Mouse (Mus musculus) CH12.LX (cell line): Measurements from ENCODE around the gene Boc. TPM values are rescaled to one million over a fixed set of nuclear protein-coding genes. Genes with fewer than 3 reads are reported as not detected.

Experiments used
- DNase-seq: peaks from one replicate; pipeline ENCODE4 v3.0.0-alpha.2; 2013; ENCODE audit errors: extremely low read depth
- H3K27ac ChIP-seq: 2 replicates; pipeline ENCODE4 v1.5.1; 2012; ENCODE audit warnings: low read depth, mild to moderate bottlenecking, control low read depth, moderate library complexity; ENCODE audit not compliant: insufficient read depth
- H3K27me3 ChIP-seq: replicated peaks from 2 replicates; pipeline ENCODE3; 2012; ENCODE audit warnings: inconsistent platforms
- H3K36me3 ChIP-seq, 2 experiments: replicated peaks in 1 of 2; 2 replicates each; pipeline versions ENCODE3 to v1.6.1; 2012; ENCODE audit warnings: inconsistent platforms in 1 of 2, low read length in 1 of 2, mild to moderate bottlenecking in 1 of 2, mixed read lengths in 1 of 2, moderate library complexity in 1 of 2; ENCODE audit not compliant: control insufficient read depth in 1 of 2, insufficient read depth in 1 of 2
- H3K4me1 ChIP-seq, 2 experiments: 2 replicates each; pipeline ENCODE4 v1.6.1; 2012; ENCODE audit warnings: inconsistent platforms in 1 of 2, moderate library complexity in 1 of 2; ENCODE audit not compliant: insufficient read depth in 2 of 2, control insufficient read depth in 1 of 2
- H3K4me2 ChIP-seq: 2 replicates; pipeline ENCODE4 v1.6.1; 2012; ENCODE audit warnings: low read depth, mild to moderate bottlenecking, control low read depth; ENCODE audit not compliant: poor library complexity, insufficient read depth, severe bottlenecking
- H3K4me3 ChIP-seq, 3 experiments: fragments of 150-350 bp in 1 of 3; sonication (generic) in 1 of 3; replicated peaks in 1 of 3; 2 replicates each; pipeline versions ENCODE3 to v1.5.1; 2011 to 2012; ENCODE audit warnings: low read depth in 2 of 3, low read length in 2 of 3, mild to moderate bottlenecking in 2 of 3, moderate library complexity in 2 of 3, control low read depth in 1 of 3, improper control_type of control experiment in 1 of 3, inconsistent platforms in 1 of 3, mixed read lengths in 1 of 3; ENCODE audit not compliant: poor library complexity in 1 of 3
- H3K79me2 ChIP-seq: replicated peaks from 2 replicates; pipeline ENCODE4 v1.6.1; 2012; ENCODE audit warnings: mild to moderate bottlenecking, moderate library complexity; ENCODE audit not compliant: control insufficient read depth, poor library complexity, insufficient read depth, severe bottlenecking; ENCODE audit errors: extremely low read depth
- H3K9ac ChIP-seq: 2 replicates; pipeline ENCODE4 v1.6.1; 2012; ENCODE audit warnings: low read depth, mild to moderate bottlenecking, control low read depth, moderate library complexity; ENCODE audit not compliant: insufficient read depth
- H3K9me3 ChIP-seq: replicated peaks from 2 replicates; pipeline ENCODE3; 2012; ENCODE audit warnings: low read length, inconsistent platforms, mixed read lengths
- E2F4 ChIP-seq: IDR thresholded peaks from 2 replicates; pipeline ENCODE4 v1.6.1; 2011; ENCODE audit warnings: low read depth, low read length, improper control_type of control experiment; ENCODE audit not compliant: insufficient replicate concordance
- ELF1 ChIP-seq: IDR thresholded peaks from 2 replicates; pipeline ENCODE4 v1.6.1; 2014; ENCODE audit warnings: low read depth, mild to moderate bottlenecking, inconsistent platforms, low read length, improper control_type of control experiment
- EP300 ChIP-seq: IDR thresholded peaks from 2 replicates; pipeline ENCODE4 v1.6.1; 2011; ENCODE audit warnings: low read length, improper control_type of control experiment
- HCFC1 ChIP-seq: IDR thresholded peaks from 2 replicates; pipeline ENCODE4 v1.6.1; 2012; ENCODE audit warnings: low read depth, mild to moderate bottlenecking, inconsistent platforms, low read length, improper control_type of control experiment
- KAT2A ChIP-seq: IDR thresholded peaks from 2 replicates; pipeline ENCODE4 v1.6.1; 2012; ENCODE audit warnings: low read length, improper control_type of control experiment, inconsistent platforms; ENCODE audit not compliant: insufficient replicate concordance
- MAFK ChIP-seq: IDR thresholded peaks from 2 replicates; pipeline ENCODE4 v1.6.1; 2011; ENCODE audit warnings: low read length, improper control_type of control experiment; ENCODE audit not compliant: insufficient replicate concordance
- MAX ChIP-seq: IDR thresholded peaks from 2 replicates; pipeline ENCODE4 v1.6.1; 2011; ENCODE audit warnings: low read length, improper control_type of control experiment
- MEF2A ChIP-seq: IDR thresholded peaks from 2 replicates; pipeline ENCODE4 v1.6.1; 2014; ENCODE audit warnings: low read depth, mild to moderate bottlenecking, inconsistent platforms, low read length, improper control_type of control experiment, borderline replicate concordance
- MYC ChIP-seq: IDR thresholded peaks from 2 replicates; pipeline ENCODE4 v1.6.1; 2011; ENCODE audit warnings: low read depth, mild to moderate bottlenecking, improper control_type of control experiment, low read length
- NRF1 ChIP-seq: IDR thresholded peaks from 2 replicates; pipeline ENCODE4 v1.6.1; 2014; ENCODE audit warnings: low read depth, mild to moderate bottlenecking, inconsistent platforms, low read length, improper control_type of control experiment, moderate library complexity
- POLR2A ChIP-seq: IDR thresholded peaks from 2 replicates; pipeline ENCODE4 v1.6.1; 2011; ENCODE audit warnings: low read depth, mild to moderate bottlenecking, improper control_type of control experiment, low read length
- POLR2AphosphoS2 ChIP-seq: IDR thresholded peaks from 2 replicates; pipeline ENCODE4 v1.6.1; 2011; ENCODE audit warnings: low read depth, low read length, improper control_type of control experiment
- RAD21 ChIP-seq: IDR thresholded peaks from 2 replicates; pipeline ENCODE4 v1.6.1; 2011; ENCODE audit warnings: low read depth, mild to moderate bottlenecking, low read length, improper control_type of control experiment, moderate library complexity
- TBP ChIP-seq: conservative IDR thresholded peaks from 2 replicates; pipeline ENCODE4 v1.6.1; 2011; ENCODE audit warnings: low read depth, low read length, improper control_type of control experiment
- ZMIZ1 ChIP-seq: IDR thresholded peaks from 2 replicates; pipeline ENCODE4 v1.6.1; 2012; ENCODE audit warnings: low read depth, mild to moderate bottlenecking, inconsistent platforms, low read length, improper control_type of control experiment
- dilution Hi-C: fragments of 300-500 bp; cut with MboI; formaldehyde crosslinking; loops from 2 replicates; pipeline ENCODE4 v1.14.3; 2020; ENCODE audit warnings: low sequenced_read_pairs; ENCODE audit not compliant: extremely low pct_unique_long_range_greater_than_20kb, extremely low pct_ligation_motif_present
- in situ Hi-C: fragments of 300-500 bp; cut with MboI; formaldehyde crosslinking; loops from 3 replicates; pipeline ENCODE4 v1.14.3; 2019; ENCODE audit warnings: low sequenced_read_pairs, low pct_ligation_motif_present, low pct_unique_long_range_greater_than_20kb, mixed read lengths
- polyA plus RNA-seq: library from polyadenylated mRNA; unstranded; fragments of >175 nt; gene quantifications from 2 replicates; pipeline ENCODE4 v1.2.1, GENCODE M21; 2012; ENCODE audit warnings: low read depth; ENCODE audit not compliant: insufficient read length
- total RNA-seq, 2 experiments: library from RNA; depleted of rRNA; stranded (reverse); fragments of 300-350 nt in 1 of 2; fragments of >200 nt in 1 of 2; gene quantifications; 2 replicates each; pipeline ENCODE4 v1.2.3; 2012 to 2014

Boc gene
- total and polyA plus RNA-seq, 3 experiments = 0.25 to 1.5 (median 0.67) TPM

- TF ChIP-seq E2F4 (no peak), ELF1 (no peak), MAX (no peak)
- H3K27me3 ChIP-seq = no peaks in the 10 kb centered on the region
Observed at GRCm38 (mm10) chr16:44557661-44558470, 831 bp downstream of the Boc start.

DNA sequence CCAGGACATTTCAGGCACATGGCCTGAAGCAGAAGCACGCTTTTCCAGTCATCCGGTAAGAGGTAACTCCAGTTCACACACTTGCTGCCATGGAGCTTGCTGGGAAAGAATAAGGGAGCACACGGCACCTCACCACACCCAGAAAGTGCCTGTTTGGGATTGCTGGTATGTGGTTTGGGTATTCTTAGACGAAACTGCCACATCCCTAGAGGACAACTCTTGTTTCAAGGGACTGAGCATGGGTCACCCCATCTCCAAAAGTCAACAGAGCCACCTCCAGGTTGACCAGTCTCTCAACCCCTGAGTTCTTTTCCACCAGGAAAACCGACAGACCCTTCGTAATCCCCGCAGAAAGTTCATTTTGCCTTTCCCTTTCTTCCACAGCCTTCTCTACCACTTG, 1.6 kb downstream of the Boc start:
- H3K27me3 ChIP-seq = no peaks in the 10 kb centered on the region
- H3K27ac ChIP-seq = no peak overlapping the region
- no peaks in the 10 kb centered on the region for H3K9me3 ChIP-seq
- H3K36me3 ChIP-seq = no peaks in the 10 kb centered on the region
- no peak overlapping the region for H3K9ac ChIP-seq
- DNase-seq = no peak
- no peak overlapping the region for H3K4me3 ChIP-seq
- in situ Hi-C loops = no loop called here
- H3K79me2 ChIP-seq = no peaks in the 10 kb centered on the region
- H3K4me1 ChIP-seq = peaks cover 0 to 12% of the 10 kb centered on the region in 2 experiments; a peak in 2 of 4 replicates
- TF ChIP-seq EP300 = no peak
- TF ChIP-seq KAT2A = no peak
- TF ChIP-seq RAD21 = no peak
- TF ChIP-seq HCFC1 = no peak
- TF ChIP-seq POLR2AphosphoS2 = no peak
- no peak for TF ChIP-seq MYC
- TF ChIP-seq MAFK = no peak
- no peak for TF ChIP-seq POLR2A
- TF ChIP-seq TBP = no peak
- no peak for TF ChIP-seq NRF1
- TF ChIP-seq ZMIZ1 = no peak
- no peak for TF ChIP-seq MEF2A
- dilution Hi-C loops = no loop called here
- H3K4me2 ChIP-seq = no peak overlapping the region

More at GRCm38 (mm10) chr16:44557661-44558470, 831 bp downstream of the Boc start:
- dilution Hi-C loops (no loop called here), in situ Hi-C loops (no loop called here)
- H3K4me3 ChIP-seq = no peak overlapping the region
- no peak overlapping the region for H3K27ac ChIP-seq
- peaks cover 0 to 19% of the 10 kb centered on the region in 2 experiments; a peak in 2 of 4 replicates for H3K4me1 ChIP-seq
- no peaks in the 10 kb centered on the region for H3K36me3 ChIP-seq
- no peak overlapping the region for H3K9ac ChIP-seq
- H3K4me2 ChIP-seq = no peak overlapping the region
- no peaks in the 10 kb centered on the region for H3K9me3 ChIP-seq
- no peak for DNase-seq
- H3K79me2 ChIP-seq = no peaks in the 10 kb centered on the region
